Mouse (Mus musculus) CH12.LX (cell line): ENCODE results near the gene Klhl21. TPM values are rescaled to one million over a fixed set of nuclear protein-coding genes. Genes with fewer than 3 reads are reported as not detected.

Experiments used
- DNase-seq: peaks from one replicate; pipeline ENCODE4 v3.0.0-alpha.2; 2013; ENCODE audit errors: extremely low read depth
- H3K27ac ChIP-seq: 2 replicates; pipeline ENCODE4 v1.5.1; 2012; ENCODE audit warnings: low read depth, mild to moderate bottlenecking, control low read depth, moderate library complexity; ENCODE audit not compliant: insufficient read depth
- H3K27me3 ChIP-seq: replicated peaks from 2 replicates; pipeline ENCODE3; 2012; ENCODE audit warnings: inconsistent platforms
- H3K36me3 ChIP-seq, 2 experiments: replicated peaks in 1 of 2; 2 replicates each; pipeline versions ENCODE3 to v1.6.1; 2012; ENCODE audit warnings: inconsistent platforms in 1 of 2, low read length in 1 of 2, mild to moderate bottlenecking in 1 of 2, mixed read lengths in 1 of 2, moderate library complexity in 1 of 2; ENCODE audit not compliant: control insufficient read depth in 1 of 2, insufficient read depth in 1 of 2
- H3K4me1 ChIP-seq, 2 experiments: 2 replicates each; pipeline ENCODE4 v1.6.1; 2012; ENCODE audit warnings: inconsistent platforms in 1 of 2, moderate library complexity in 1 of 2; ENCODE audit not compliant: insufficient read depth in 2 of 2, control insufficient read depth in 1 of 2
- H3K4me2 ChIP-seq: 2 replicates; pipeline ENCODE4 v1.6.1; 2012; ENCODE audit warnings: low read depth, mild to moderate bottlenecking, control low read depth; ENCODE audit not compliant: poor library complexity, insufficient read depth, severe bottlenecking
- H3K4me3 ChIP-seq, 3 experiments: fragments of 150-350 bp in 1 of 3; sonication (generic) in 1 of 3; replicated peaks in 1 of 3; 2 replicates each; pipeline versions ENCODE3 to v1.5.1; 2011 to 2012; ENCODE audit warnings: low read depth in 2 of 3, low read length in 2 of 3, mild to moderate bottlenecking in 2 of 3, moderate library complexity in 2 of 3, control low read depth in 1 of 3, improper control_type of control experiment in 1 of 3, inconsistent platforms in 1 of 3, mixed read lengths in 1 of 3; ENCODE audit not compliant: poor library complexity in 1 of 3
- H3K79me2 ChIP-seq: replicated peaks from 2 replicates; pipeline ENCODE4 v1.6.1; 2012; ENCODE audit warnings: mild to moderate bottlenecking, moderate library complexity; ENCODE audit not compliant: control insufficient read depth, poor library complexity, insufficient read depth, severe bottlenecking; ENCODE audit errors: extremely low read depth
- H3K9ac ChIP-seq: 2 replicates; pipeline ENCODE4 v1.6.1; 2012; ENCODE audit warnings: low read depth, mild to moderate bottlenecking, control low read depth, moderate library complexity; ENCODE audit not compliant: insufficient read depth
- H3K9me3 ChIP-seq: replicated peaks from 2 replicates; pipeline ENCODE3; 2012; ENCODE audit warnings: low read length, inconsistent platforms, mixed read lengths
- BHLHE40 ChIP-seq: IDR thresholded peaks from 2 replicates; pipeline ENCODE4 v1.6.1; 2011; ENCODE audit warnings: mild to moderate bottlenecking, low read depth, low read length, improper control_type of control experiment
- CHD1 ChIP-seq: IDR thresholded peaks from 2 replicates; pipeline ENCODE4 v1.6.1; 2012; ENCODE audit warnings: low read depth, low read length, improper control_type of control experiment, inconsistent platforms
- CHD2 ChIP-seq: IDR thresholded peaks from 2 replicates; pipeline ENCODE4 v1.6.1; 2011; ENCODE audit warnings: low read length, improper control_type of control experiment
- CTCF ChIP-seq, 2 experiments: IDR thresholded peaks in 1 of 2; conservative IDR thresholded peaks in 1 of 2; 2 replicates each; pipeline ENCODE4 v1.5.1; 2011 to 2012; ENCODE audit warnings: low read depth in 2 of 2, low read length in 2 of 2, improper control_type of control experiment in 1 of 2, inconsistent platforms in 1 of 2, mild to moderate bottlenecking in 1 of 2, moderate library complexity in 1 of 2
- E2F4 ChIP-seq: IDR thresholded peaks from 2 replicates; pipeline ENCODE4 v1.6.1; 2011; ENCODE audit warnings: low read depth, low read length, improper control_type of control experiment; ENCODE audit not compliant: insufficient replicate concordance
- ELF1 ChIP-seq: IDR thresholded peaks from 2 replicates; pipeline ENCODE4 v1.6.1; 2014; ENCODE audit warnings: low read depth, mild to moderate bottlenecking, inconsistent platforms, low read length, improper control_type of control experiment
- EP300 ChIP-seq: IDR thresholded peaks from 2 replicates; pipeline ENCODE4 v1.6.1; 2011; ENCODE audit warnings: low read length, improper control_type of control experiment
- ETS1 ChIP-seq: conservative IDR thresholded peaks from 2 replicates; pipeline ENCODE4 v1.6.1; 2012; ENCODE audit warnings: low read depth, mild to moderate bottlenecking, inconsistent platforms, low read length, improper control_type of control experiment, moderate library complexity
- GABPA ChIP-seq: IDR thresholded peaks from 2 replicates; pipeline ENCODE4 v1.6.1; 2012; ENCODE audit warnings: low read depth, low read length, improper control_type of control experiment, inconsistent platforms; ENCODE audit not compliant: insufficient replicate concordance
- HCFC1 ChIP-seq: IDR thresholded peaks from 2 replicates; pipeline ENCODE4 v1.6.1; 2012; ENCODE audit warnings: low read depth, mild to moderate bottlenecking, inconsistent platforms, low read length, improper control_type of control experiment
- IRF4 ChIP-seq: IDR thresholded peaks from 2 replicates; pipeline ENCODE4 v1.6.1; 2014; ENCODE audit warnings: low read depth, mild to moderate bottlenecking, inconsistent platforms, low read length, improper control_type of control experiment
- JUN ChIP-seq: IDR thresholded peaks from 2 replicates; pipeline ENCODE4 v1.6.1; 2011; ENCODE audit warnings: low read depth, mild to moderate bottlenecking, low read length, improper control_type of control experiment, moderate library complexity; ENCODE audit not compliant: insufficient read depth
- JUND ChIP-seq: conservative IDR thresholded peaks from 2 replicates; pipeline ENCODE4 v1.6.1; 2011; ENCODE audit warnings: low read depth, low read length, improper control_type of control experiment
- KAT2A ChIP-seq: IDR thresholded peaks from 2 replicates; pipeline ENCODE4 v1.6.1; 2012; ENCODE audit warnings: low read length, improper control_type of control experiment, inconsistent platforms; ENCODE audit not compliant: insufficient replicate concordance
- MAFK ChIP-seq: IDR thresholded peaks from 2 replicates; pipeline ENCODE4 v1.6.1; 2011; ENCODE audit warnings: low read length, improper control_type of control experiment; ENCODE audit not compliant: insufficient replicate concordance
- MAX ChIP-seq: IDR thresholded peaks from 2 replicates; pipeline ENCODE4 v1.6.1; 2011; ENCODE audit warnings: low read length, improper control_type of control experiment
- MAZ ChIP-seq: IDR thresholded peaks from 2 replicates; pipeline ENCODE4 v1.6.1; 2012; ENCODE audit warnings: low read depth, mild to moderate bottlenecking, inconsistent platforms, low read length, improper control_type of control experiment, moderate library complexity
- MEF2A ChIP-seq: IDR thresholded peaks from 2 replicates; pipeline ENCODE4 v1.6.1; 2014; ENCODE audit warnings: low read depth, mild to moderate bottlenecking, inconsistent platforms, low read length, improper control_type of control experiment, borderline replicate concordance
- MXI1 ChIP-seq: IDR thresholded peaks from 2 replicates; pipeline ENCODE4 v1.6.1; 2011; ENCODE audit warnings: mild to moderate bottlenecking, low read depth, low read length, improper control_type of control experiment
- MYC ChIP-seq: IDR thresholded peaks from 2 replicates; pipeline ENCODE4 v1.6.1; 2011; ENCODE audit warnings: low read depth, mild to moderate bottlenecking, improper control_type of control experiment, low read length
- NELFE ChIP-seq: IDR thresholded peaks from 2 replicates; pipeline ENCODE4 v1.6.1; 2011; ENCODE audit warnings: low read depth, low read length, improper control_type of control experiment
- NRF1 ChIP-seq: IDR thresholded peaks from 2 replicates; pipeline ENCODE4 v1.6.1; 2014; ENCODE audit warnings: low read depth, mild to moderate bottlenecking, inconsistent platforms, low read length, improper control_type of control experiment, moderate library complexity
- PAX5 ChIP-seq: IDR thresholded peaks from 2 replicates; pipeline ENCODE4 v1.6.1; 2012; ENCODE audit warnings: low read length, inconsistent platforms, mixed read lengths
- POLR2A ChIP-seq: IDR thresholded peaks from 2 replicates; pipeline ENCODE4 v1.6.1; 2011; ENCODE audit warnings: low read depth, mild to moderate bottlenecking, improper control_type of control experiment, low read length
- POLR2AphosphoS2 ChIP-seq: IDR thresholded peaks from 2 replicates; pipeline ENCODE4 v1.6.1; 2011; ENCODE audit warnings: low read depth, low read length, improper control_type of control experiment
- RAD21 ChIP-seq: IDR thresholded peaks from 2 replicates; pipeline ENCODE4 v1.6.1; 2011; ENCODE audit warnings: low read depth, mild to moderate bottlenecking, low read length, improper control_type of control experiment, moderate library complexity
- RCOR1 ChIP-seq: conservative IDR thresholded peaks from 2 replicates; pipeline ENCODE4 v1.6.1; 2012; ENCODE audit warnings: low read depth, mild to moderate bottlenecking, inconsistent platforms, low read length, improper control_type of control experiment
- SIN3A ChIP-seq: IDR thresholded peaks from 2 replicates; pipeline ENCODE4 v1.6.1; 2012; ENCODE audit warnings: low read length, improper control_type of control experiment, inconsistent platforms
- SMC3 ChIP-seq: IDR thresholded peaks from 2 replicates; pipeline ENCODE4 v1.6.1; 2011; ENCODE audit warnings: low read depth, low read length, improper control_type of control experiment
- TBP ChIP-seq: conservative IDR thresholded peaks from 2 replicates; pipeline ENCODE4 v1.6.1; 2011; ENCODE audit warnings: low read depth, low read length, improper control_type of control experiment
- TCF12 ChIP-seq: IDR thresholded peaks from 2 replicates; pipeline ENCODE4 v1.6.1; 2014; ENCODE audit warnings: low read depth, mild to moderate bottlenecking, inconsistent platforms, low read length, improper control_type of control experiment
- UBTF ChIP-seq: IDR thresholded peaks from 2 replicates; pipeline ENCODE4 v1.6.1; 2012; ENCODE audit warnings: low read depth, mild to moderate bottlenecking, inconsistent platforms, low read length, improper control_type of control experiment, moderate library complexity
- USF1 ChIP-seq: IDR thresholded peaks from 2 replicates; pipeline ENCODE4 v1.6.1; 2014; ENCODE audit warnings: low read depth, mild to moderate bottlenecking, inconsistent platforms, low read length, improper control_type of control experiment
- USF2 ChIP-seq: conservative IDR thresholded peaks from 2 replicates; pipeline ENCODE4 v1.6.1; 2011; ENCODE audit warnings: low read depth, low read length, improper control_type of control experiment
- ZC3H11A ChIP-seq: IDR thresholded peaks from 2 replicates; pipeline ENCODE4 v1.6.1; 2012; ENCODE audit warnings: low read depth, mild to moderate bottlenecking, inconsistent platforms, low read length, improper control_type of control experiment
- ZKSCAN1 ChIP-seq: IDR thresholded peaks from 2 replicates; pipeline ENCODE4 v1.6.1; 2012; ENCODE audit warnings: low read depth, inconsistent platforms, low read length, improper control_type of control experiment, borderline replicate concordance
- ZMIZ1 ChIP-seq: IDR thresholded peaks from 2 replicates; pipeline ENCODE4 v1.6.1; 2012; ENCODE audit warnings: low read depth, mild to moderate bottlenecking, inconsistent platforms, low read length, improper control_type of control experiment
- dilution Hi-C: fragments of 300-500 bp; cut with MboI; formaldehyde crosslinking; loops from 2 replicates; pipeline ENCODE4 v1.14.3; 2020; ENCODE audit warnings: low sequenced_read_pairs; ENCODE audit not compliant: extremely low pct_unique_long_range_greater_than_20kb, extremely low pct_ligation_motif_present
- in situ Hi-C: fragments of 300-500 bp; cut with MboI; formaldehyde crosslinking; loops from 3 replicates; pipeline ENCODE4 v1.14.3; 2019; ENCODE audit warnings: low sequenced_read_pairs, low pct_ligation_motif_present, low pct_unique_long_range_greater_than_20kb, mixed read lengths
- polyA plus RNA-seq: library from polyadenylated mRNA; unstranded; fragments of >175 nt; gene quantifications from 2 replicates; pipeline ENCODE4 v1.2.1, GENCODE M21; 2012; ENCODE audit warnings: low read depth; ENCODE audit not compliant: insufficient read length
- total RNA-seq, 2 experiments: library from RNA; depleted of rRNA; stranded (reverse); fragments of 300-350 nt in 1 of 2; fragments of >200 nt in 1 of 2; gene quantifications; 2 replicates each; pipeline ENCODE4 v1.2.3; 2012 to 2014

Gene Klhl21
- total and polyA plus RNA-seq, 3 experiments, result 4.4 to 9.4 (median 7.1) TPM

- peak within 1 kb of the TSS; percentile 85 for H3K4me2 ChIP-seq
- peaks cover 37% of the 10 kb centered on the region for H3K79me2 ChIP-seq
- H3K4me1 ChIP-seq, result peaks cover 22 to 49% of the 10 kb centered on the region in 2 experiments
- in situ Hi-C loops (no loop called here), dilution Hi-C loops (no loop called here)
- peak within 1 kb of the TSS; percentile 82 for H3K9ac ChIP-seq
- no peaks in the 10 kb centered on the region for H3K27me3 ChIP-seq
- peak within 1 kb of the TSS; percentile 70 for H3K27ac ChIP-seq
- peak; percentile 87 for DNase-seq
- peak within 1 kb of the TSS; percentile 82 to 99 (median 99) for H3K4me3 ChIP-seq
- peaks cover 20 to 35% of the 10 kb centered on the region in 2 experiments for H3K36me3 ChIP-seq
- no peaks in the 10 kb centered on the region for H3K9me3 ChIP-seq
- TF ChIP-seq BHLHE40 (peak; percentile 0; the same call in 1 of the 2 replicates), PAX5 (no peak), ETS1 (0 out of 2 replicates have a peak, but pooled peaks have one; percentile 32), MAZ (peak; percentile 95), ZC3H11A (no peak), NRF1 (peak; percentile 44; the same call in 1 of the 2 replicates), TCF12 (peak; percentile 96), GABPA (peak; percentile 27; the same call in 1 of the 2 replicates), CTCF (conservative IDR thresholded peaks at IDR 0.05 in 1 of 2, IDR thresholded peaks at IDR 0.05 in 1 of 2; ENCODE audit: low read depth in 2 of 2, low read length in 2 of 2) (peak; percentile 43 to 92; a peak in 3 of 4 replicates), USF1 (no peak; the same call in 1 of the 2 replicates), MEF2A (peak; percentile 45; the same call in 1 of the 2 replicates), KAT2A (peak; percentile 76; the same call in 1 of the 2 replicates), EP300 (peak; percentile 58; the same call in 1 of the 2 replicates), E2F4 (no peak), MAX (peak; percentile 77), JUN (no peak), RCOR1 (peak; percentile 66; the same call in 1 of the 2 replicates), POLR2A (peak; percentile 91), UBTF (0 out of 2 replicates have a peak, but pooled peaks have one; percentile 16), MAFK (no peak), HCFC1 (peak; percentile 90), SMC3 (peak; percentile 42), POLR2AphosphoS2 (0 out of 2 replicates have a peak, but pooled peaks have one; percentile 47), ZMIZ1 (peak; percentile 72), ELF1 (peak; percentile 94), SIN3A (peak; percentile 91), NELFE (peak; percentile 93), ZKSCAN1 (no peak), CHD1 (no peak), MXI1 (peak; percentile 88), RAD21 (peak; percentile 15), CHD2 (peak; percentile 100), JUND (0 out of 2 replicates have a peak, but pooled peaks have one; percentile 7), TBP (peak; percentile 60; the same call in 1 of the 2 replicates), IRF4 (peak; percentile 45; the same call in 1 of the 2 replicates), MYC (peak; percentile 87), USF2 (no peak)
Measured at GRCm38 (mm10) chr4:152038985-152039830, 30.6 kb downstream of the Klhl21 start, which contains the start of gene Nol9. Gene Nol9, plus strand, starts transcription at chr4:152039321.
